Mouse (Mus musculus) cerebellum, adult 2 months (tissue): ENCODE data around the gene Plpp7. TPM values are rescaled to one million over a fixed set of nuclear protein-coding genes. Genes with fewer than 3 reads are reported as not detected.
A peak's percentile ranks its signal among the peaks of the same experiment; 100 is the strongest.

Source experiments
- DNase-seq, 2 experiments: peaks; one replicate each; pipeline ENCODE4 v3.0.0; 2021
- H3K27ac ChIP-seq: fragments of 200-500 bp; 2 replicates; pipeline ENCODE4 v1.5.1; 2012; ENCODE audit warnings: low read length, control low read depth, inconsistent platforms; ENCODE audit not compliant: insufficient read depth
- H3K27me3 ChIP-seq: fragments of 200-500 bp; 2 replicates; pipeline ENCODE4 v1.6.1; 2012; ENCODE audit warnings: inconsistent platforms, mild to moderate bottlenecking, low read length, moderate library complexity; ENCODE audit not compliant: control insufficient read depth, insufficient read depth
- H3K4me1 ChIP-seq: fragments of 200-500 bp; 2 replicates; pipeline ENCODE4 v1.6.1; 2011; ENCODE audit warnings: low read length; ENCODE audit not compliant: control insufficient read depth, insufficient read depth
- H3K4me3 ChIP-seq: fragments of 200-500 bp; replicated peaks from 2 replicates; pipeline ENCODE3; 2011; ENCODE audit warnings: mild to moderate bottlenecking, low read depth, low read length, control low read depth; ENCODE audit not compliant: insufficient read depth
- CTCF ChIP-seq: fragments of 200-500 bp; IDR thresholded peaks from 2 replicates; pipeline ENCODE4 v1.5.1; 2011; ENCODE audit warnings: low read depth, mild to moderate bottlenecking, control low read depth, low read length, moderate library complexity, borderline replicate concordance; ENCODE audit not compliant: insufficient read depth
- POLR2A ChIP-seq: fragments of 200-500 bp; IDR thresholded peaks from 2 replicates; pipeline ENCODE4 v1.6.1; 2011; ENCODE audit warnings: low read length, control low read depth, borderline replicate concordance; ENCODE audit not compliant: insufficient read depth
- WGBS: fragments of 180-500 bp; shearing (Covaris S2); methylation state at CpG from one replicate; pipeline ENCODE4 v1.1.7; 2018; 5-methylcytosine and 5-hydroxymethylcytosine counted together
- polyA plus RNA-seq: library from polyadenylated mRNA; depleted of rRNA; stranded (reverse); fragments of >200 nt; gene quantifications from 2 replicates; pipeline ENCODE4 v1.2.3, GENCODE M21; 2012

The Plpp7 gene
- polyA plus RNA-seq, 1 experiment: 41.3 TPM

- DNase-seq: peak; percentile 68 to 69
- TF ChIP-seq CTCF (no peak), POLR2A (no peak)
- under 1% methylated on average over 22 of the region's 22 CpGs for WGBS
- H3K27ac ChIP-seq: peak overlapping the region; percentile 95
- H3K4me1 ChIP-seq: peaks cover 19% of the 10 kb centered on the region
- H3K4me3 ChIP-seq: peak overlapping the region; percentile 80
- H3K27me3 ChIP-seq: no peaks in the 10 kb centered on the region
Observed at GRCm38 (mm10) chr2:32151660-32152366, 56.5 kb downstream of the Plpp7 start.

DNA sequence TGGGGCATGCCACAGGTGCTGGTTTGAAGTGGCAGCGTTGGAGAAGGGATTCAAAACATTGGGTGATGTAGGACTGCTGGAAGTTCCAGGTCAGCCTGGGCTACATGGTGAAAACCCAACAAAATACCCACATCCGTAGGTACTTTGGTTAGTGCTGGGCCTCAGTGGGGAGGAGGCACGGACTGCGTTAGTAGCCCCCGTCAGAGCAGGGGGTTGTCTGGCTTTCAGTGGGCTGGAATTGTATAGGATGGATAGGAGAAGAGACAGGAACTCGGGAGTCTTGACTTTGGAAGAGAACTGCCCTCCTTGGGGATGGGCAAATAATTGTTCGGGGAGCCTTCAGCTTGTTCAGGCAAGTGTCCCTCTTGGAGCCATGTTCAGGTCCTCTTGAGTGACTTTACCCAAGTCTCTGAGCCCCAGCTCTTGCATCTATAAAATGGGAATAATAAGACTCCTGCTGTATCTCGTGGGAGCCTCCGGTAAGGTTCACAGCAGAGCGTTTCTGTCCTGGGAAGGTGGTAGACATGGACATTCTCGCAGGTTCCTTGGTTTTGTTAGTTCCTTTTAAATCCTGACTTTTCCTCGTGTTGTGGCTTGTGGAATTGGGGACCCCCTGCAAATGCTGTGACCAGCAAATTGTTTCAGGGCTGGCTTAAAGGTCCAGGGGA lies 57.2 kb downstream of the Plpp7 start:
- DNase-seq: no peak
- H3K27me3 ChIP-seq: no peaks in the 10 kb centered on the region
- H3K4me1 ChIP-seq: peaks cover 23% of the 10 kb centered on the region
- H3K27ac ChIP-seq: peak overlapping the region; percentile 95
- TF ChIP-seq POLR2A (no peak), CTCF (no peak)
- H3K4me3 ChIP-seq: peak overlapping the region; percentile 80
- 3% methylated on average over 12 of the region's 12 CpGs for WGBS

GRCm38 (mm10) chr2:32153041-32153790 lies 57.9 kb downstream of the Plpp7 start:
- peaks cover 23% of the 10 kb centered on the region for H3K4me1 ChIP-seq
- WGBS: 9% methylated on average over 13 of the region's 13 CpGs
- H3K27ac ChIP-seq: peak overlapping the region; percentile 17; the same call in 1 of the 2 replicates
- peak in 1 of 2 experiments; percentile 52 for DNase-seq
- H3K27me3 ChIP-seq: no peaks in the 10 kb centered on the region
- TF ChIP-seq CTCF (no peak), POLR2A (no peak)
- H3K4me3 ChIP-seq: peak overlapping the region; percentile 80

- DNase-seq: no peak
- 12% methylated on average over 4 of the region's 4 CpGs for WGBS
Observed at GRCm38 (mm10) chr2:32153791-32154119, 58.4 kb downstream of the Plpp7 start.

DNA sequence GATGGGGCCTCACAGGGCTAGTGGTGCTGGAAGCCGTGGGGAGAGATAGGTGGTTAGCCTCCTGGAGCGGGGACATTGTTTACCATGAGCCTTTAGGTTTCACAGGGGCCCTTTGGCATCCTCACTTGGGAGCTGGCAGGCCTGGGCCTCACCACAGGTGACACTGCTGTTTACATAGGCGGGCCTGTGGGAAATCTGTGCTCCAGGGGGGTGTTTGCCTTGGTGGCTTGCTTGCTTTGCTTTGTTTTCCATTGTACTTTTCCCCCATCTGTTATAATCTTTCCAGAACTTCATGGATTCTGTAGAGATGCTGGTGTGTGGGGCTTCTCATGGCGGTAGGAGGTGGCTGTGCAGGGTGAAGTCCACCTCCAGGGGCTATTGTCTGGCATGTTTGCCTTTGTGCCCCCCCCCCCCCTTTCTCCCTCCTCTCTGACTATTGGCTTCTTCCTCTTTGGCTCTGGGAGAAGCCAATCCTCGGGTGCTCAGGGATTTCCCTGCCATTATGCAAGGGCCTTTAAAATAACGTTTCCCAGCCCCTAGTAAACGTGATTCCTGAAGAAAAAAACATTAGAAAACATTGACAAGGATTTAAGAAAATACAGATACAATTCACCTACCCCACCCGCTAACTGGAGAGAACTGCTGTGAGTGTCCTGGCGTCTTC lies 59.1 kb downstream of the Plpp7 start:
- WGBS: 19% methylated on average over 9 of the region's 9 CpGs
- DNase-seq: no peak
- Histone ChIP-seq H3K27me3 (no peaks in the 10 kb centered on the region), H3K4me3 (peak overlapping the region; percentile 20), H3K27ac (peak overlapping the region; percentile 65), H3K4me1 (peaks cover 30% of the 10 kb centered on the region)
- TF ChIP-seq POLR2A (no peak), CTCF (no peak)

More at GRCm38 (mm10) chr2:32153791-32154119, 58.4 kb downstream of the Plpp7 start:
- H3K27me3 ChIP-seq: no peaks in the 10 kb centered on the region
- TF ChIP-seq POLR2A (no peak), CTCF (no peak)
- H3K4me3 ChIP-seq: no peak overlapping the region
- H3K4me1 ChIP-seq: peaks cover 28% of the 10 kb centered on the region
- no peak overlapping the region for H3K27ac ChIP-seq

DNA sequence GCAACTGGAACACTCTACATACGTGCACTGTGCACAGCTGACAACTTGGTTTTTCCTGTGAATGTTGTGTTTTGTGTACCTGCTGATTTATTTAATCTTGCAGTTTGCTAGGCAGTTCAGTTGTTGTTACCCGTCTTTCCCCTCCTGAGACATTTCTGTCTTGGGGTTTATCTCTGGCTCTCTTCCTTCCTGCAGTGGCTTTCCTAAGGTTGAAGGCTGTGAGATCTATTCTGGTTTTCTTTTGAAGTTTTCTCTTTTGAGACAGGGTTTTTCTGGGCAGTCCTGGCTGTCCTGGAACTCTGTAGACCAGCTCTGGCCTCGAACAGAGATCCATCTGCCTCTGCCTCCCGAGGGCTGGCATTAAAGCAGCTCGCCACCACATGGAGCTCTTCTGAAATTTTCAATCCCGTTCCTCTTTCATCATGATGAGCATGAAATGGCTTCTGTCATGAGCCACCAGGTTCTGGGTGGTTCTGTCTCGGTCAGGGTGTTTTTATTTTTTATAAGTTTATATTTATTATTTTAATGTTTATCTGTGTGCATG lies 59.7 kb downstream of the Plpp7 start:
- no peak for TF ChIP-seq POLR2A
- TF ChIP-seq CTCF: no peak
- 24% methylated on average over 7 of the region's 7 CpGs for WGBS
- H3K27ac ChIP-seq: no peak overlapping the region
- peak in 1 of 2 experiments; percentile 40 for DNase-seq
- no peaks in the 10 kb centered on the region for H3K27me3 ChIP-seq
- H3K4me1 ChIP-seq: peaks cover 34% of the 10 kb centered on the region
- H3K4me3 ChIP-seq: no peak overlapping the region

DNA sequence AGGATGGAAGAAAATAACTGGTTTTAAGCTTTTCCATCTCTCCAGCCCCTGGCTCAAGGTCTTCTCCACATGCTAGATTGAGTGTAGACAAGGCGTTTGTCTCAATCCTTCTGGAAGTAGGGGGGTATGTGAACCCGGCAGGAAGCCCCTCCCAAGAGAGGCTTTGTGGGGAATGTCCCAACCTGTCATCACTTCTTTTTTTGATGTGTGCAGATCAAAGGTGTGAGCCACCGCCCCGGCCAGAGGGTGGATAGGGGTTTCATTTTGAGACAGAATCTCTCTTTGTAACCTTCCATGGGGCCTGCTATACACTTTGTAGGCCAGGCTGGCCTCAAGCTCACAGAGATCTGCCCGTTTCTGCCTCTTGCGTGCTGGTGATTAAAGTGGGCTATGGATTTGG lies 60.3 kb downstream of the Plpp7 start:
- WGBS: 46% methylated on average over 6 of the region's 6 CpGs
- Histone ChIP-seq H3K27ac (no peak overlapping the region), H3K4me1 (peaks cover 40% of the 10 kb centered on the region), H3K27me3 (no peaks in the 10 kb centered on the region), H3K4me3 (no peak overlapping the region)
- TF ChIP-seq POLR2A (no peak), CTCF (no peak)
- no peak for DNase-seq
